Mouse (Mus musculus): ENCODE data around the gene Trappc10. TPM values are rescaled to one million over a fixed set of nuclear protein-coding genes. Genes with fewer than 3 reads are reported as not detected.

Trappc10 gene
- polyA plus RNA-seq, 1 experiment from 2014 or later: 3.3 TPM

DNA sequence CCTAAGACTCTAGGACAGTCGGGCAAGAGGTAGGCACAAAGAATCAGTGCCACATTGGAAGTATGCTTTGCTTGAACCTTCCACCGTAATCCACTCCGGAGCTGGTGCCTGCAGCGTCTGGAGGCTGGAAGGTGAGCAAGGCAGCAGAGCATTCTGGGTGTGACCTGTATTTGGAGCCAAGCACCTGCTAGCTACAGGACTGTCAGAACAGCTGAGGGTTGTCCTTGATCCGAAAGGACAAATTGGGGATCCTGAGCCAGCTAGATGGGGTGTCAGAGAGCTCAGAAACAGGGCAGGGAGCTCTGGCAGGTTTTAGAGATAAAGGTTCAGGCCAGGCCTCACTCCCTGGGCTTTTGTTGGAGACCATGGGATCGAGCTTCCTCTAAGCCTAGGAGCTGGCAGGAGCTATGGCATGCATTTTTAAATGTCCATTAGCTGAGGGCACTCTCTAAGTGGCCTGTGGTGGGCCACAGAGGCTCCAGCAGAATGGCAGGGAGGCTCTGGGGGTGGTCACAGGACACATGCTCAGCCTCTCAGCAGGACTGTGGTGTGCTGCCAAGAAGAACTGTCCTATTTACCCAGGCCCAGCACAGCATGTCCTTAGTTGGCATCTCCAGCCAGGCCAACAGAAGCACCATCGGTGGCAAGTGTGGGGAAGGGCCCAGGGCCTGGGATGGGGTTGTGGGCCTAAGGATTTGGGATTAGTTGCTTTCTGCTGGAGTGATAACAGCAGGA lies 16.6 kb upstream of the Trappc10 start:
- Histone ChIP-seq H3K36me3 (ENCODE audit: control insufficient read depth, insufficient read depth, low read length) (no peaks in the 10 kb centered on the region), H3K27ac (ENCODE audit: low read length) (no peak overlapping the region), H3K27me3 (replicated peaks; ENCODE audit: control insufficient read depth, insufficient read depth, low read length) (no peaks in the 10 kb centered on the region), H3K4me1 (ENCODE audit: control insufficient read depth, insufficient read depth, low read length) (no peaks in the 10 kb centered on the region), H3K9me3 (ENCODE audit: control insufficient read depth, low read length) (no peaks in the 10 kb centered on the region), H3K9ac (ENCODE audit: low read depth, low read length) (no peak overlapping the region), H3K4me3 (ENCODE audit: low read length) (no peak overlapping the region), H3K4me2 (ENCODE audit: low read depth, low read length) (no peak overlapping the region)
- WGBS: 73% methylated on average over 7 of the region's 7 CpGs
- ATAC-seq: no peak

DNA sequence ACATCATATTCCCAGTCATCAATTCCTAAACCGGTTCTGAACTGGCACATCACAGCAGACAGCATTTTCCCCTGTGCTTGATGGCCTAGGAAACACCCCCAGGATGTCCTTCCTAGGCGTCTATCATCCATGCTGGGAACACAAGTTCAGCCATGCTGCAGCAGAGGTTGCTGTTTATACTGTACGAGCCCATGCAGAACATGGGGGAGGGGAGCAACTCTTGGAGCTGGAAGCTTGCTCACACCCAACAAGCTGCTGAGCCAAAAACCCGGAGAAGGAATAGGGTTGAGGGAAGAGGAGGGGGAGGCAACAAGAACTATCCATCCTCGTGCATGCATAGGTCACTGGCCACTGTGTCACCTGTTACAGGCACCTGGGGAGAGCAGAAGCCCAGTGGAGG lies 15.9 kb upstream of the Trappc10 start:
- H3K9ac ChIP-seq (ENCODE audit: low read depth, low read length): no peak overlapping the region
- no peak for ATAC-seq
- WGBS: 25% methylated on average over 5 of the region's 5 CpGs

DNA sequence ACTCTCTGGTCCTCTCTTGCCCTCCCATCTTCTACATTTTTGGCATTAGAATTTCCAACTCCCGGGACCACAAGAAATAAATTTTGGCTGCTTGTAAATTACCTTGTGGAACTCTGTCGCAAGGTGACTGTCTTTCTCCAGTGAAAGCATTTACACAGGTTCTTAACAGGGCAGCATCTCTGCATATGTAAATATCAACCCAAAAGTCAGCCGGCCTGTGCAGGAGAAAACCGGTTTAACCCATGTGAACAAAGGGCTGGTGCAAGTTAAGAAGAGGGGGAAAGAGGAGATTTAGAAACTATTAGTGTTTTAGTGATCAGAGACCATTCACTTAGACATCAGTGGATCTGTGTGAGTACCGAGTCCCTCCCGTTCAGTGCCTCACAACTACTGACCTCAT lies 15.3 kb upstream of the Trappc10 start:
- no peak overlapping the region for H3K27ac ChIP-seq (ENCODE audit: low read length)
- no peaks in the 10 kb centered on the region for H3K4me1 ChIP-seq (ENCODE audit: control insufficient read depth, insufficient read depth, low read length)

More for the DNA sequence above, 15.9 kb upstream of the Trappc10 start:
- no peak overlapping the region for H3K4me3 ChIP-seq (ENCODE audit: low read length)
- no peaks in the 10 kb centered on the region for H3K9me3 ChIP-seq (ENCODE audit: control insufficient read depth, low read length)
- no peak overlapping the region for H3K27ac ChIP-seq (ENCODE audit: low read length)
- no peaks in the 10 kb centered on the region for H3K36me3 ChIP-seq (ENCODE audit: control insufficient read depth, insufficient read depth, low read length)
- no peaks in the 10 kb centered on the region for H3K4me1 ChIP-seq (ENCODE audit: control insufficient read depth, insufficient read depth, low read length)
- no peak overlapping the region for H3K4me2 ChIP-seq (ENCODE audit: low read depth, low read length)
- H3K27me3 ChIP-seq (replicated peaks; ENCODE audit: control insufficient read depth, insufficient read depth, low read length): no peaks in the 10 kb centered on the region

DNA sequence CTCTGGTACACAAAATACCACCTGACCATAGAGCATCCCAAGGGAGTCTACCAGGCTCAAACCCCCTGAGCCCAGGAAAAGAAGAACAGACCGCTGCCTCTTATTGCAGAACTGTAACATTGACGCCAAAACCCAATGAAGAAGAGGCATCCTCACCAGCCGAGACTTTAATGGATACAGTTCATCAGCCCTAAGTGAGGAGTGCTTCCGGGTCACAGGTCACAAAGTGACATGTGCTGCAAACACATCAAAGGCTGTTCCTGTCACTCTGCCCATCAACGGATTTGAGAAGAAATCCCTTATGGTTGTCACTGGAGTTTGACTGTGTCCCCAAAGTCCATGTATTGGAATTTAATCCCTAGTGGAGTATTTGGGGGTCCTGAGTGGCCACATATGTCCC lies 14.8 kb upstream of the Trappc10 start:
- Histone ChIP-seq H3K27me3 (replicated peaks; ENCODE audit: control insufficient read depth, insufficient read depth, low read length) (no peaks in the 10 kb centered on the region), H3K4me3 (ENCODE audit: low read length) (no peak overlapping the region), H3K36me3 (ENCODE audit: control insufficient read depth, insufficient read depth, low read length) (no peaks in the 10 kb centered on the region), H3K9me3 (ENCODE audit: control insufficient read depth, low read length) (no peaks in the 10 kb centered on the region), H3K27ac (ENCODE audit: low read length) (no peak overlapping the region), H3K4me2 (ENCODE audit: low read depth, low read length) (no peak overlapping the region), H3K4me1 (ENCODE audit: control insufficient read depth, insufficient read depth, low read length) (no peaks in the 10 kb centered on the region), H3K9ac (ENCODE audit: low read depth, low read length) (no peak overlapping the region)
- ATAC-seq: no peak
- WGBS: 81% methylated on average over 5 of the region's 5 CpGs

More for the DNA sequence above, 15.3 kb upstream of the Trappc10 start:
- WGBS: 53% methylated on average over 6 of the region's 6 CpGs
- no peak for ATAC-seq
- H3K36me3 ChIP-seq (ENCODE audit: control insufficient read depth, insufficient read depth, low read length): no peaks in the 10 kb centered on the region
- H3K9ac ChIP-seq (ENCODE audit: low read depth, low read length): no peak overlapping the region
- H3K27me3 ChIP-seq (replicated peaks; ENCODE audit: control insufficient read depth, insufficient read depth, low read length): no peaks in the 10 kb centered on the region
- H3K9me3 ChIP-seq (ENCODE audit: control insufficient read depth, low read length): no peaks in the 10 kb centered on the region
- no peak overlapping the region for H3K4me3 ChIP-seq (ENCODE audit: low read length)
- H3K4me2 ChIP-seq (ENCODE audit: low read depth, low read length): no peak overlapping the region

DNA sequence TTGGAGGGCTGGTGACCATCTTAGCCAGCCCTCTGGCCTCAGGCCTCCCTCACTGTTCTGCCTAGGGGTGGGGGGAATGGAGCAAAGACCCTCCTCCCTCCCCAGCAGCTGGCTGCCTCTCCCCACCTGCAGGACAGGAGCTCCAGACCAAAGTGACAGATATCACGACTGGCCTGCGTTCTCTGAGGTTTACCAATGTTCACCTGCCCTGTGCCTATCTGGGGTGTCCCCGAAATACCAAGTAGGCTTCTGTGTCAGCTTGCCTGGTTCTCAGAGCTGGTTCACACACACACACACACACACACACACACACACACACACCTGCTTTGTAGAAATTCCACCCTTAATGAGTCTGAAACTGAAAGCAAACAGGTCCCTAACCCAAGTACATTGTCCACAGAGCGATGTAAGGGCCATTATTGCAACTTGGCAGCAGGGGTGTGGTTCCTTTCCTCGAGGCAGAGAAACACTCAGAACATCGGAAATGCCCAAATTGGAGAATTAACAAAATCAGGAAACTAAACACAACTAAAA lies 13.8 kb upstream of the Trappc10 start:
- H3K36me3 ChIP-seq (ENCODE audit: control insufficient read depth, insufficient read depth, low read length): no peaks in the 10 kb centered on the region
- ATAC-seq: 0 out of 2 replicates have a peak, but pooled peaks have one; percentile 34
- no peak overlapping the region for H3K4me2 ChIP-seq (ENCODE audit: low read depth, low read length)
- no peak overlapping the region for H3K4me3 ChIP-seq (ENCODE audit: low read length)
- no peak overlapping the region for H3K9ac ChIP-seq (ENCODE audit: low read depth, low read length)
- H3K27me3 ChIP-seq (replicated peaks; ENCODE audit: control insufficient read depth, insufficient read depth, low read length): no peaks in the 10 kb centered on the region
- whole genome bisulfite sequencing: 71% methylated on average over 6 of the region's 6 CpGs
- H3K27ac ChIP-seq (ENCODE audit: low read length): no peak overlapping the region
- no peaks in the 10 kb centered on the region for H3K9me3 ChIP-seq (ENCODE audit: control insufficient read depth, low read length)
- H3K4me1 ChIP-seq (ENCODE audit: control insufficient read depth, insufficient read depth, low read length): no peaks in the 10 kb centered on the region

DNA sequence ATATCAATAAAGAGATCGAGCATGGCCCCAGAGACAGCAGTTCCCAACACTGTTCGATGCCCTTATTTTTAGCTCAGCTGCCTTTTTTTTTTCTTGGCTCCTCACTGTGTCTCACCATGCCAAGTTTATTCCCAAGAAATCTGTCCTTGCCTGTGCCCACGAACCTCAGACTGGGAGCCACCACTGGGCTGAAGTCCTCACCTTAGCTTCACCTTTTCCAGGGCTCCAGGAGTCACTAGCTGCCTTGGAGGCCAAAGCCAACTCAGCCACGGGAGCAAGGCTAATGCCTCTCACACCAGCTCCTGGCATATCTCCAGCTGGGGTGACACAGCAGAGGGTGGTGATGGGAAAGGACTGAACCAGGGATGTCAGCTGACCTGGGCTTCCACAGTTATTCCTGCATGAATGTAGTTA lies 11.2 kb upstream of the Trappc10 start:
- H3K27me3 ChIP-seq (replicated peaks; ENCODE audit: control insufficient read depth, insufficient read depth, low read length): no peaks in the 10 kb centered on the region

DNA sequence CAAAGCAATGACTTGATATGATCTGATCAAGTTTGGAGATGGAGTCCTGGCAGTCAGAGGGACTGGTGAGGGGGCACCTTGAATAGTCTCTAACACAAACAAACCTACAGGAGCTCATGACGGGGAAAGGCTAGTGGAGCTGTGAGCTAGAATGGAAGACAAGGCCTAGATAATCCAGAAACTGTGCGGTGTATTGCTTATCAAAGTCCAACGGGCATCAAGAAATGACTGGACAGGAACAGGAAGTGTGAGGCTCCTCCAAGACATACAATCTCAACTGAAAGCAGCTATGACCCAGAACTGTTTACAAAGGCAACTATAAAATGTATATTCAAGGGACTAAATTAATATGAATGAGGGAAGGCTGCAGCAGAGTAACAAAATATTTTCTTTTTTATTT lies 2.8 kb upstream of the Trappc10 start:
- ATAC-seq: no peak
- H3K4me1 ChIP-seq (ENCODE audit: control insufficient read depth, insufficient read depth, low read length): peaks cover 17% of the 10 kb centered on the region
- H3K9ac ChIP-seq (ENCODE audit: low read depth, low read length): no peak overlapping the region
- H3K9me3 ChIP-seq (ENCODE audit: control insufficient read depth, low read length): no peaks in the 10 kb centered on the region
- 0 out of 2 replicates have a peak overlapping the region, but pooled peaks have one; percentile 24 for H3K27ac ChIP-seq (ENCODE audit: low read length)
- 63% methylated on average over 3 of the region's 3 CpGs for WGBS
- no peak overlapping the region for H3K4me2 ChIP-seq (ENCODE audit: low read depth, low read length)
- no peaks in the 10 kb centered on the region for H3K36me3 ChIP-seq (ENCODE audit: control insufficient read depth, insufficient read depth, low read length)
- H3K4me3 ChIP-seq (ENCODE audit: low read length): no peak overlapping the region
- no peaks in the 10 kb centered on the region for H3K27me3 ChIP-seq (replicated peaks; ENCODE audit: control insufficient read depth, insufficient read depth, low read length)

More for the DNA sequence above, 11.2 kb upstream of the Trappc10 start:
- H3K27ac ChIP-seq (ENCODE audit: low read length): no peak overlapping the region
- H3K4me1 ChIP-seq (ENCODE audit: control insufficient read depth, insufficient read depth, low read length): no peaks in the 10 kb centered on the region
- no peak overlapping the region for H3K4me3 ChIP-seq (ENCODE audit: low read length)
- H3K4me2 ChIP-seq (ENCODE audit: low read depth, low read length): no peak overlapping the region
- no peaks in the 10 kb centered on the region for H3K9me3 ChIP-seq (ENCODE audit: control insufficient read depth, low read length)
- no peak overlapping the region for H3K9ac ChIP-seq (ENCODE audit: low read depth, low read length)
- no peaks in the 10 kb centered on the region for H3K36me3 ChIP-seq (ENCODE audit: control insufficient read depth, insufficient read depth, low read length)
- no peak for ATAC-seq
- 70% methylated on average over 4 of the region's 4 CpGs for WGBS

DNA sequence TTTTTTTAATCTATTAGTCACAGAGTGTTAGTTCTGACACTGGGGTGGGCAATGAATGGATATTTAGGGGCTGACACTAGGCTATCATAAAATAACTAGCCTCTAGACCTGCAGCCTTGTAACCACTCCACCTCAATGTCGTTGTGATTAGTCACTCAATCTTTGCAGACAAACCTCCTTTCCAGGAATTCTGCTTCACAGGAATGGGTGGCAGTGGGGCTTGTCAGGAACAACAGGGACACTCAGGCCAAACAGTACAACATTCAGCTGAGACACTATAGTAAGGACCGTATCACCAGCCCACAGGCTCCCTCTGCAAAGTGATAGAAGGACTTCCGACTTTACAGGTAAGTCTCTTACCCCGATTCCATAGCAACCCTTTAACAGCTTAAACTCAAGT lies 2.3 kb upstream of the Trappc10 start:
- no peak overlapping the region for H3K4me3 ChIP-seq (ENCODE audit: low read length)
- H3K9ac ChIP-seq (ENCODE audit: low read depth, low read length): no peak overlapping the region
- H3K36me3 ChIP-seq (ENCODE audit: control insufficient read depth, insufficient read depth, low read length): no peaks in the 10 kb centered on the region
- H3K27me3 ChIP-seq (replicated peaks; ENCODE audit: control insufficient read depth, insufficient read depth, low read length): no peaks in the 10 kb centered on the region
- 84% methylated on average over 4 of the region's 4 CpGs for WGBS
- H3K4me1 ChIP-seq (ENCODE audit: control insufficient read depth, insufficient read depth, low read length): peaks cover 17% of the 10 kb centered on the region
- H3K9me3 ChIP-seq (ENCODE audit: control insufficient read depth, low read length): no peaks in the 10 kb centered on the region
- ATAC-seq: no peak
- no peak overlapping the region for H3K4me2 ChIP-seq (ENCODE audit: low read depth, low read length)
- no peak overlapping the region for H3K27ac ChIP-seq (ENCODE audit: low read length)

DNA sequence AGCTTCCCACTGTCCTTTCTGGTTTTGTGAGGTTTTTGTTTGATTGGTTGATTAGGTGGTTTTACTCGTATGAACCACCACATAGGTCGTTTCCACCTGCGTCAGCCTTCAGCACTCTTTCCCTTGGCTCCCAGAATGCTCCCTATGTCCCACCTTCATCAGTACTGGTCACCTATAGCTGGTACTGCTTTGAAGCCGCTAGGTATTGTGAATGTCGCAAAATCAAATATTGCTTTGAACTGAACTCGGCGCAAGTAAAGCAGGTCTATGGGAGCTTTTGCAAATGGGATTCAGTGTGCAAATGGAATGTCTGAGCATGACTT lies 745 bp upstream of the Trappc10 start:
- Histone ChIP-seq H3K4me3 (ENCODE audit: low read length) (peak overlapping the region; percentile 89), H3K9ac (ENCODE audit: low read depth, low read length) (peak overlapping the region; percentile 84), H3K9me3 (ENCODE audit: control insufficient read depth, low read length) (no peaks in the 10 kb centered on the region), H3K36me3 (ENCODE audit: control insufficient read depth, insufficient read depth, low read length) (no peaks in the 10 kb centered on the region), H3K4me1 (ENCODE audit: control insufficient read depth, insufficient read depth, low read length) (peaks cover 17% of the 10 kb centered on the region), H3K27me3 (replicated peaks; ENCODE audit: control insufficient read depth, insufficient read depth, low read length) (no peaks in the 10 kb centered on the region), H3K27ac (ENCODE audit: low read length) (0 out of 2 replicates have a peak overlapping the region, but pooled peaks have one; percentile 47), H3K4me2 (ENCODE audit: low read depth, low read length) (peak overlapping the region; percentile 96)
- 17% methylated on average over 7 of the region's 7 CpGs for WGBS
- ATAC-seq: no peak
